Mouse (Mus musculus) ES-CJ7 (cell line): ENCODE measurements at regions not wholly inside any gene's neighbourhood (a gene's known extent, or its start where the extent isn't known, plus 50 kb on each side); places are given as distances from the start of the nearest gene placed in this dataset.

Experiments
- DNase-seq: peaks from one replicate; pipeline ENCODE4 v3.0.0; 2011; ENCODE audit warnings: low read depth, low spot score

DNA sequence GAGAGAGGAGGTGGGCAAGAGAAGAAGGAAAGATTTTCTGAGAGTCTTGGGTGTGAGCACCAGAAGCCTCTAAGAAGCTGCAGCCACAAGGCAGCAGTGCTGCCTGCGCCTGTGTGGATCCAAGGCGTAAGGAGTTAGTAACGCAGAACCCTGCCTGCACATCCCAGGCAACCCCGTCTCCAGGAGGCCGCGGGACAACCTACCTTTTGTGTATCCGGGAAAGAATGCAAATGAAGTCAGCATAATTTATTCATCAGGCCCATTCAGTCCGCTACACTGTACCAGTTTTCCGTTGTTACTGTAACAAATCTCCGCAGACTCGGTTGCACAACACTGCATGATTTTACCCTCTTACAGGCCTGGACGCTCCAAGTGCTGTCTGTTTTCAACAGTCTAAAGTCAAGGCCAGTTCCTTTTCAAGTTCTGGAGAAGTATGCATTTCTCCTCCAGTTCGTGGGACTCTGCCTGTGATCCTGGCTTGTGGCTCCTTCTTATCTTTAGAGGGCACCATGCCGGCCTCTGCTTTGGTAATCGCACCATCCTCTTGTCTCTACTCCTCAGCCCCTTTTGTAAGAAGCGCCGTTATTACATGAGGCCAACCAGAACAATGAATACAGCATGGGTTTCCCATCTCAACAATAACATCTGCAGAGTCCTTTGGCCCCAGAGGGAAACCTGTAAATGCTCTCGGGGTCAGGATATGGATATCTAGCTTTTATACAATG lies 133.8 kb downstream of the Nufip1 start:
- peak; percentile 89 for DNase-seq

DNA sequence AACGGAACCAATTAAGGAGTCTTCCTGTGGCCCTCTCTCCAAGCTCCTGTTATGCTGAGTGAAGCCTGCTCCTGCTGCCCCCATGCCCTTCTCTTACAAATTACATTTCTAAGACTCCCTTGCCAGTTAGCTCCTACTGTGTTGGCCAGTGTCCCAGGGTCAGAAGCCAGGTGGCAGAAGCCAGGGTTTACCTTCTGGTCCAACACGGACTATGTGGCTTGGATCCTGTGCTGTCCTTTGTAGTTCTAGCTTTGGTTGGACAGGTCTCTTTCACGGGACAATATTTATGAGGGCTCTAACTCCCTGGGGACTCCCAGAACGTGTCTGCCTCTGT lies 134.3 kb downstream of the Nufip1 start:
- DNase-seq: no peak

DNA sequence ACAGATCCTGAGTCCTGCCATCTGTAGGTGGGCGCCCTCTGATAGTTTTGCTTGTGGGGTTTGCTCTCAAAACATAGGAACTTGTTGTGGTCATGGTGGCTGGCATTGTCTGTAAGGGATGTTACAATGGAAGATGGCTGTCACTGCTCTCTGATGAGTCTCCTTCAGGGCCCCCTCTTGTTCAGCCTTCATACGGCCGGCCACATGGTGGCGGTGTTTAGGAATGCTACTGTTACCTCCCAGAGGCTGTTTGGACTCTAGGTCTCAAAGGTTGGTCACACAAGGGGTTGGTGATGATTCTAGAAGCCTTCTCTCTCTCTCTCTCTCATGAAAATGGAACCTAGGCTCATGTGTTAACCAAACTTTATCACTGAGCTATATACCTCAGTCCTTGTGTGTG lies 137.0 kb downstream of the Nufip1 start:
- DNase-seq: peak; percentile 63

DNA sequence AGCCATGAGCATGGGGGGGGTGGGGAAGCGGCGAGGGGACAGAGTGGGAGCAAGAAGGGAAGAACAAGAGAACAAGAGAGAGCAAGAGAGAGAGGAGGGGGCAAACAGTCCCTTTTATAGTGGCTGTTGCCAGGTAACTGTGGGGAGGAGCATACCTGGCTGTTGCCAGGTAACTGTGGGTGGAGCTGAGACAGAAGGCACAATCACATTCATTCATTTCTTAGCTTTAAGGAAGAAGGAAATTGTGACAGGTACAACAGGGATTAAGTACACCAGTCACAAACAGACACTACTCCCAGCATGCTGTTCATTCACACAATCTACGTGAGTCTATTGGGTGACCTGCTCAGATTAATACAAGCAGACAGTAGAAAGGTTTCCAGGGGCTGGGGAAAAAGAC lies 143.2 kb downstream of the Nufip1 start:
- DNase-seq: no peak

DNA sequence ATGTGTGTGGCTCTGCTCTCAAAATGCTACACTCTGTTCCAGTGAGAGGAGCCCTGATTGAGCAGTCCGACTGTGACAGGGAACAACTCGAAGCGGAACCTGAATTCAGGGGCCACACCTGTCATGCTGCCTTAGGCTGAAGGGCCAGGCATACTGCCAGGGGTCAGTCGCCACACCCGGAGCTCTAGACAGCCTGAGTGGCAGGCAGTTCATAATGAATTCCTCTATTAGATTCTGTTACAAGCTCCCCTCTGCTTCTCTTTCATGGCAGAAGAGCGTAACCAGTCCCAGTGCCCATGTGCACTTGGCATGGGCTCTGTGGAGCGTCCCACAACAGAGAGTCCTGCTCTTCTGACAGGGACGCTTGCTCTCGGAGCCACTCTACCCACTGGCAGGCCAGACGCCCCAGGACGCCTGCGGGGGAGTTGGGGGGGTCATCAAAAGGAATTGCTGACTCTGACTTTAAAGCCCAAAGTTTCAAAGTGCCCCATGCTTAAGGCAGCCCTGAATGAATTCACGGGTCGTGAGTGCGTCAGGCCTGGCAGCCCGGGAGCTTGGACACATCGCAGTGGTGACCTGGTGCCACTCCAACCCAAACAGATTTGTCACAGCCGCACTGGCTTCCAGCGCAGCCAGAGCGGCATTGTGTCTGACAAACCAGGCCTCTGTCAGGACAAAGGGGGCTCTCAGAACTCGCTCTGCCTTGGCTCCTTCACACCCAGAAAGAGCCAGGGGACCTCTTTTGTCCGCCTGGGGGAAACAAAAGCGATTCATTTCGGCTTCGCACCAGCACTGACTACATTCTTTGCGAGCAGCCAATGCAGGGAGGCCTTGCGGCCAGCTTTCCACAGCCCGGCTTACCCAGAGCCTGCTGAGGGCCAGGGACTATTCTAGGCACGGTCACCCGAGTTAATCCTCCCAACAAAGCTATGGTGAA lies 144.1 kb downstream of the Nufip1 start:
- no peak for DNase-seq

DNA sequence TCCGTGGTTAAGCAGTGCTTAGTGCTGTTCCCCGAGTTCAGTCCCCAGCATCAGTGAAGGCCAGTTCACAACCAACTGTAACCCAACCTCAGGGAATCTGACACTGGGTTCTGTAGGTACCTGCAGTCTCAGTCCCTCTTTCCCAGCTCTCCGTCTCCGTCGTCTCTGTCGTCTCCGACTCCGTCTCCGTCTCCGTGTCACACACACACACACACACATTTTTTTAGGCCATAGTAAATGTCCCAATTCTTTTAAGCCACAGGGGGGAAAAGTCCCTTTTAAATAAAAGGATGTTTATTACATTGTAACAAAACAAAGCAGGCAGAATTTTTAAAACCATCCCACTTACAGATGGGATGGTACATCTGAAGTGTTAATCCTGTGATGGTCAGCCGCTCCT lies 145.3 kb downstream of the Nufip1 start:
- DNase-seq: no peak

DNA sequence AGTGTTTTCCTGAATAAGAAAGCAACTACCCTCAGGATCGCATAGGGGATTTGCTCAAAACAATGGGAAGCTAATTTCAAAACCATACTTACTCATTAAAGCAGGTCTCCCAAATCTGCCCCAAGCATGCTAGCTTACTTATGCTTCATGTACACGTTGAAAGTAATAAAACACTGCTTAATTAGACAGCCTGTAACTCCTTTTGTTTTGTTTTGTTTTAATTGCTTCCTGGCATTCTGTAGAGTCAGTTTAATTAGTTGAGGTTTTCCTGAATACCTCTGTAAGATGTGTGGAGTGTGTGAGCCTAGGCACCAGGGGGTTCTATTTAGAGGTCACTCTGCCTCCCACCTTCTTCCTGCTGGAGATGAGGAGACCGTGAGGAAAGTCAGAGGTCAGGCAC lies 147.9 kb downstream of the Nufip1 start:
- no peak for DNase-seq

DNA sequence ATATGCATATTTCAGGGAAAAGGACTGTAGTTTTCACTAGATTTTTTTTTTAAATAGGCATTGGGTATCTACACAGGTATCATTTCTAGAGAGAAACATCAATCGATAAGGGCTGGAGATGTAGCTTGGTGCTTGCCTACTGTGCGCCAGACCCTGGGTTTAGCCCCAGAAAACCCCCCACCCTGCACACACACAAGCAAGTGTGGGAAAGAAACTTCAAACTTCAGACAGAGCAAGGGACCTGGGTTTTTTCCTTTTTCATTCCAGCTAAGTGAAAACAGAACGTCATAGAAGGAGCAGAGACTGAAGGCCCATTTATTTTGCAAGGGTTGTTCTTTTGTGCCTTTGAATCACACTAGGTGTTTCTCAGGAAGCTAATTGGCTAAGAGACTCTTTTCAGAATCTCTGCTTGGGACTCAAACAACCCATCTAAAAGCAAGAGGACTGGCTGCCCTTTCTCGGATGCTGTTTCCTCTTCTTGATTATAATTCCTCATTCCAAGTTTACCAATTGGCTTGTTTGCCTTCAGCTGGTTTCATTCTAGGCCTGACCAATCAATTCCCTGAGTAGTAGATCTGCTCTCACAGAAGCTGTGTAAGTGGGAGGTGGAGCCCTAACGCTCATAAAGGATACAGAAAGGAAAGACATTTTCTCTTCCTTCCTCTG lies 150.1 kb downstream of the Nufip1 start:
- no peak for DNase-seq

DNA sequence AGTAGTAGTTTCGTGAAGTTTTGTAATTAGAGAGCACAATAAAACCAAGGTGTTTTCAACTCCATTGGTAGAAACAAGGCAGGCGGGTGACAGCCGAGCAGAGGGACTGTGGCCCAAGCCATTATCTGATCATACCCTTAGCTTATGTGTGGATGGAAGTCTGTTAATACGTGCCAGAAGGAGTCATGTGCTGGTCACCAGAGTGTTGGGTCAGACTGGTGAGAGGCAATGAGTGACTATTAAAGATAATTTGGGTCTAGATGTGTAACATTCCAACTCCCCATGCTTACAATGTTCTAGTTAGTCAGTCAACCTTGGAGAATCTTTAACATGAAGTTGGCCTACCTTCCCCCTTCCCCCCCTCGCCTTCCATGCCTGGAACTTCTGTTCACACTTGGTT lies 151.1 kb upstream of the Tsc22d1 start:
- DNase-seq: no peak

DNA sequence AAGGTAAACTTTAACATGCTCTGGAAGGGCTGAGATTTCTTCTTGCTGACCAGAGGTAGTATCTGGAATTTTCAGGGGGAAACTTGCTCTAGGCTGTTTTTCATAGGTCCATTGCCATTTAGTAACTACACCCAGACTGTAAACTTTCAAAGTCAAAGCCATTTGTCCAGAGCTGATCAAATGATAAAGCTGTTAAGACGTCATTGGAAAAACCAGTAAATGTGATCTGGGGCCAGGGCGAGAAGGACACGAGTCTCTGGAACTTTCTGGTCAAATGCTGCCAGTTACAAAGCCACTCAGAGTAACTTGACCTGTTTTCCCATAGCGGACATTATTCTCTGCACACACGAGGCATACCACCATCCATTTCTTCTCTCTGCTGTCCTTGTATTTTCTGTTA lies 148.9 kb upstream of the Tsc22d1 start:
- no peak for DNase-seq

DNA sequence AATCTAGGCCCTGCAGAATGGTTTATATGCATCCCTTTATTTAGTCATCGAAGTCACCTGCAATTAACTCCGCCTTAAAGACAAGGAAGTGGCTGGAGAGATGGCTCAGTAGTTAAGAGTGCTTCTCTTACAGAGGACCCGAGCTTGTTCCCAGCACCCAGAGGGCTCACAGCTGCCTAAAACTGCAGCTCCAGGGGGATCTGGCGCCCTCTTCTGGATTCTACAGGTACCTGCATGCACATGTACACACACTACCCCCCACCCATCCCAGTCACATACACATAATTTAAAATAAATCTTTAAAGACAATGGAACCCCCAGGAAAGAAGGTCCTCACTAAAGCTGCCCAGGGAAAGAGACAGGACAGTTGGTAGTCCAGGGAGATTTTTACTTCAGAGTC lies 148.5 kb upstream of the Tsc22d1 start:
- peak; percentile 65 for DNase-seq

DNA sequence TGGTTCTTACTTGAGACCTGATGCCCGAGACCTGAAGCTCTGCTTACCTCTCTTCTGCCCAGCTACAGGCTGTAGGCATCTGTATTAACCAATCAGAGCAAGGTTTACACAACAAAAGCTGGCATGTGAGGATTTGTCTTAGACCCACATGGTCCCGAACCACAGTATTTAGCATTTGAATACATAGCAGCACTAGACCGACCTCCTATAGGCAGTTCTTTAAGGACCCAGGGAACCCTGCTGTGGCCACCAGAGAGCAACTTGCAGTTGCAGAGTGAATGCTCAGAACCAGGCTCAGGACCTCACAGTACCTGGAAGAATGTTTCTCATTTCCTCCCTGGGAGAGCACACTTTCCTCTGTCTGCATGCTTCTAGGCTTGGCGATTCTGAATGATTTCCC lies 147.7 kb upstream of the Tsc22d1 start:
- peak; percentile 98 for DNase-seq

DNA sequence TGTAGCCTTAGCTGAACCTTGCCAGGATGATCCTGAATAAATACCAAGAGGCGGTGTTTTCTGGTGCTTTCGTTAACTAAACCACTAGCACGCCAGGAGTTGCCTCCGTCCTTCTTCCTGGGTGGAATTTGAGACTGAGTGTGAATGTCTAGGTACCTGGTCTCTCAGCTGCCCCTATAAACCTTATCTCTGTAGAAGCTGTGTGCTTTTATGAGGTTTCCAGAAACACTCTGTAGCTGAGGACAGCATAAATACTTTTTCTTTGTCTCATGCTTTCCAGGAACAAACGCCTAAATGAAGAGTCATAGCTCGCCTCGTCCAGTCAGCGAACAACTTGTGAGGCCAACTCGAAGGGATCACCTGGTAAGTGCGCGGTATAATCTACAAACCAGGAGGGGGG lies 143.6 kb upstream of the Tsc22d1 start:
- no peak for DNase-seq

DNA sequence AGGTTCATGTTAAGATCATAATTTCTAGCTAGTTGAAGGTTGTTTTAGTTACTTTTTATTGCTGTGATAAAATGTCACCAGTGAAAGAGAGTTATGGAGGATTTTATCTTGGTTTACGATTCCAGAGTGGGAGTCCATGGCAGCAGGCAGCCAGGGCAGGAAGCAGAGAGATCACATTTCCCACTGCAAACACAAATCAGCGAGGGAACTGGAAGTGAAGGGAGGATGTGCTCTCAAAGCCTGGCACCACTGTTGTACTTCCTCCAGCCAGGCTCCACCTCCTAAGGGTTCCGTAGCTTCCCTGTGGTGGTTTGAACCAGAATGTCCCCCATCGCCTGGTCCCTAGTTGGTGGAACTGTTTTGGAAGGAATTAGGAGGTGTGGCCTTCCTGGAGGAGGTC lies 141.9 kb upstream of the Tsc22d1 start:
- DNase-seq: no peak

DNA sequence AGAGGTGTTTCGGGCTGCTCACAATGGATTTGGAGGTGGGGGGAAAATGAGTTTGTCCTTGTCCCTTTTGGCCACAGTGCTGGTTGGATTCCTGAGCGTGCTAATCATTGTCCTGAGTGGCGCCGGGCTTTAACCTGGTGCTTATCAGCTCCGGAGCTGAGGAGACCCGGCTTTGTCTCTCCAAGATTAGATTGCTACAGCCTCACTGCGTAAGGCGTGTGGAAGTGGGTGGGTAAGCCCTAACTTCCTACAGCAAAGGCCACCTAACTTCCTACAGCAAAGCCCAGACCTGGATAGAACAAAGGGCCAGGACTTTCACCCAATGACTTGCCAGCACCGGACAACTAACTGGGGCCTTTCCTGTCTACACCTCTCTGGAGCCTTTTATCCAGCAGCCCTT lies 138.1 kb upstream of the Tsc22d1 start:
- DNase-seq: no peak

DNA sequence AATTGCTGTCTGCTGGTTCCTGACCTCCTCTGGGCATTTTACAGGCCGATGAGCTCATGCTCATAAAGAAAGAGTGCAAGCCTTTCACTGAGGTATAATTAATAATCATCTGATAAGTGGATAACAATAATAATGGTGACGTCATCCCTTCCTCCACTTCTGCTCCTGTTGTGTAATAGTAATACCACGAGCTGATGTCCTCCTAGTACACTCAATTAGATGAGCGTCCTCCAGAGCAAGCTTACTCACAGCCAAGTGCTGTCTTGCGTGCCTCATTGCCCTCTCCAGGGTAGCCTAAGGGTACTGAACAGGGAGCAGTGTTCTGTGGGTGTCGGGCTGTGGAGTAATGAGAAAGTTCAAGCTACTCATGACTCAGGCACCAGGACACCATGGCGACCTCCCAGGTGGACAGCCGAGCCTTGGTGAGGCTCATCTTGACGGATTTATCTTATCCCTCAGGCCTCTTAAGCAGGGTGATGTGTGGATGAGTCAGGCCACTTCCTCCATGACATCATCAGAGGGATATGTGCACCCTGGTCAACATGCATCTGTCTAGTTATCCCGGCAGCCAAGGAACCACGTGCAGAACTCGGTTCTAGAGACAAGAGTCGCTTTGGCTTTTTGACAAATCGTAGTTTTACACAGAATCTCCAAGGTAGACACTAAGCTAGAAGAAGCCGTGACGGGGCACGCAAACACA lies 135.9 kb upstream of the Tsc22d1 start:
- DNase-seq: no peak

DNA sequence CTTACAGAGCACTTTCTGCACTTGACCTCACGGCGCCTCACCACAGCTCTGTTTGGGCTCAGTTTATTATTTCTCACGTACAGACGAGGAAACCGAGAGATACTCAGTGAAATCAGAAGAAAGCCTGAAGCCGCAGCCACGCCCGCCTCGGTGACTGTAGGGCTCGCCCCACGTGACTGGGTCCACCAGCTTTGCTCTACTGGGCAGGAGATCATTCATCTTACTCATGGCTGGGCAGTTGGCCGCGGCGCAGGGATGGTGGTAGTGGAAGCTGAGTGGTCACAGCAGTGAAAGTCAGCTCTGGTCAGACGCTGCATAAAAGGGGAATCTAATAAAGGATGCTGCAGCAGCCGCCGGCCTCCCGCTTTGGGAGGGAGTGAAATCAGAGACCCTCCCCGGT lies 135.2 kb upstream of the Tsc22d1 start:
- no peak for DNase-seq

DNA sequence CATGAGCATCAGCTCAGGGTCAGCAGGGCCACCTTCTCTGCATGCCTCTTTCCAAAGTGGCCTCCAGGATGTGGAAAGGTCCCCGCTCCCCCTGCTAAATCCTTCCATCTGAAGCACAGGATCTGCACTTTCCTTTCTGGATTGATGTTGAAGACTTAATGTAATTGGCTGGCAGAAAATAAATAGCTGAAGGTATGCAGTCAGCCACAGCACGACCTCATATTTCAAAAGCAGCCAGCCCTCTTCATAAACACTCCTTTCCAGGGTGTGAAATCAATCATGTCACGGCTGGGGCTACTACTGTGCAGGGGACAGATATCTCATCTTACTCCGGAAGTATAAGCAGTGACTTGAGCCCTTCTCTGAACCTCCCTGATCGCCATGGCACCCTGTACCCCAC lies 132.9 kb upstream of the Tsc22d1 start:
- no peak for DNase-seq

DNA sequence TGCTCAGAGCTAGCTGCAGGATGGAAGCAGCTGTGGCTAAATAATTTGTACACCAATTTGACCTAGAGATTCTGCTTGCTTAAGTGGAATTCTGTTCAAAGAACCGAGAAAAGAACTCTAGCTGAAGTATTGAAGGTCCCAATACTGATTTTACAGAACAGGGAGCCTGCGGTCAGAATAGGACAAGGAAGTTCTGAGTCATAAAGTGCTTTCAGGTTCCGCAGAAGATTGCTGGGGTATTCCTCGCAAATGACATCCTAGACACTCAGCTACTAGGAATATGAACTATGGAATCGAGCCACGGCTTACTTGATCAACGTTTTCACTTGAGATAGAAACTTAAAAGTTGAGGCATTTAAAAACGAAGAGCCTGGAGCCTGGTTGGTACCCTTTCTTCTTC lies 127.0 kb upstream of the Tsc22d1 start:
- DNase-seq: no peak

DNA sequence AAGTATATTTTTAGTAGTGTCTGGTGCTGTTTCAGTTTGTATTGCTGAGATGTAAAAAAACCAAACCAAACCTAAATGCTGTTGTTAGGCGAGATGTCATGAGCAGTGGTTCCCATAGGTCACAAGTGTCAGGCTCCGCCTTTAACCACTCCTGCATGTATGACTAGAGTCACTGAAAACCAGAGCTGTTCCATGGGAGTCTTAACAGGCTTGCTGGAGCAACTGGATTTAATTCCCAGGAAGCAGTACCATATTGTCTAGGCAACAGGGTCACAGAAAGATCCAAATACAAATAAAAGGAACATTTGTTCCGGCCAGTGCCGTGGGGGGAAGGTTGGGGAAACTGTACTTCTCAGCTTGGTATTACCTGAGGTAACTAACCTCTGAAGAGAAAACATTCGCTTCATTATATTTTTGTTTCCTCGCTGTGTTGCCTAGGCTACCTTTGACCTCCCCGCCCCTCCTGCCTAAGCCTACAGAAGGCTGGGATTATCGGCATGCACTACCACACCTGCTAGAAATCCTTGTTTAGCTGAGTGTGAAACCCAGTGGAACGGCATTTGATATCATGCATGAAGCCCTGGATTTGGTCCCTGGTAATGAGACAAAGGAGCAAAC lies 124.3 kb upstream of the Tsc22d1 start:
- DNase-seq: no peak

DNA sequence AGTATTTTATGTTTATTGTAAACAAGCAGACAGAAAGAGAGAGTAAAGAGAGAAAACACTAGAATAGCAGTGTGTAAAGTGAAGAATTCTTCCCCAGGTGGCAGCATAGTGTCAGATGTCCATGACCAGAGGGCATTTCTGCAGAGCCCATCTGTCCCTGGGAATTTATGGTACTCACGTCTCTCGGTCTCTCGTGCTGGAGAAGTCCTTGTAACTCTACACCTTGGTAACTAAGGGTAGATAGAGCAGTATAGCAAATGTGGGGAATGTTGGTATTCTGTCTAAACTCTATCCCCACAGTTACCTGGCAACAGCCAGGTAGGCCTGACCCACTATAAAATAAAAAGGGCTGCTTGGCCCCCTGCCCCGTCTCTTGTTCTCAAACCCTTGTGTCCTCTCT lies 122.5 kb upstream of the Tsc22d1 start:
- DNase-seq: no peak
